Mouse (Mus musculus) central nervous system, embryonic 18 days (tissue): ENCODE results near the gene Dda1. TPM values are rescaled to one million over a fixed set of nuclear protein-coding genes. Genes with fewer than 3 reads are reported as not detected.

Source experiments
- polyA plus RNA-seq: library from polyadenylated mRNA; depleted of rRNA; stranded (reverse); fragments of >200 nt; gene quantifications from 2 replicates; pipeline ENCODE4 v1.2.3, GENCODE M21; 2012; rRNA removed

Gene Dda1
- 190 and 206 TPM in 2 replicates for polyA plus RNA-seq

DNA sequence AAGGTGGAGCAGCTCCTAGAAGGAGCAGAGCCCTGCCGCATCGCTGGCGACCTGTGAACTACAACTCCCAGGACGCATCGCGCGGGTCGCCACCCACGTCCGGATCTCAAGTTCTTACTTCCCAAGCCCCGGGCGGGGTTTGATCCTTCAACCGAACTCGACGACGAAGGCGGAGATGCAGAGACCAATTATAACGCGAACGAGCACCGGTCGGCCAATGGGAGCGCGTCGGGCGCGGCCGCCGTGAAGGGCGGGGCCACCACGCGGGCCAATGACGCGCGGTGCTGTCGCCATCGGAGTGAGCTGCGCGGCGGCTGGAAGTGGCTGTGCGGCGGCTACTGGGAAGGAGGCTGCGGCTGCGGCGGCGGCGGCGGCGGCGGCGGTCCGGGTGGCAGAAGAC is at the start of gene Dda1:
Gene Dda1 (plus strand): TSS at position 284 of the 400 bp plus-strand sequence.

DNA sequence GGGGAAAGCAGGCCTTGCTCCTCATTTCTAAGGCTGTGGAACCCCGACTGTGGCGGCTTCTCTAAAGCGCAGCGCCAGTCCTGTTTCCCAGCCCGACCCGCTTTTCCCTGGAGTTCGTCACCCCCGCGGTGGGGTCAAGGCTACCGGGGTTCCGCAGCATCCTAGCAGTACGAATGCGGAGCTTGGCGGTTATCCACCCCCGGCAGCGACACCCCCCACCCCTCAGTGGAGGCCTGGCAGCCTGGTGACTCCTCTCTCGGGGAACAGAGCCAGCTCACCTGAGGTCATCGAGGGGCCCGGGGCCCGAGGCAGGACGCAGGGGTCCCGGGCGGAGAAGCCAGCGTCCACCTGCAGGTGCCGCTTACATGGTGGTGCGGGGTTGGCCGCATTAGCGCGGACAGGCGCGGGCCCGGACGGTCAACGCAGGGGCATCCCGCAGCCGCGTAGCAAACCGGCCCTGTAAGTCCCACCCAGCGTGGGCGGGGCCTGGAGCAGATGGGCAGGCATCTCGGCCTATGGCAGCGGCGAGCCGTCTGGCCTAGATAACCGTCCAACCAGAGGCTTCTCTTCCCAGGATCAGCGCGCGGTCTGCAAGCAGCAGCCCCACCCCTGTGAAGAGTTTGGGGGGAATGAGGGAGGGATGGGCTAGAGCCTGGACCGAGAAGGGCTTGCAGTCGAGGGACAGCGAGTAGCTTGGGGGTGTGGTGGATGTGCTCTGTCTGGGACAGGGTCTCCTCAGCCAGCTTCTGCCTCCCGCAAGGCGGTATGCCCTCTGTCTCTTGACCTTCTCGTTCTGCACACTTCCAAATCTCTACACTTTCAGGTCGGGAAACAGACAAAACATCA is 5.6 kb upstream of the Dda1 start, which contains the start of gene Abhd8:
Gene Abhd8 (minus strand): TSS at position 468 of the 846 bp plus-strand sequence.

DNA sequence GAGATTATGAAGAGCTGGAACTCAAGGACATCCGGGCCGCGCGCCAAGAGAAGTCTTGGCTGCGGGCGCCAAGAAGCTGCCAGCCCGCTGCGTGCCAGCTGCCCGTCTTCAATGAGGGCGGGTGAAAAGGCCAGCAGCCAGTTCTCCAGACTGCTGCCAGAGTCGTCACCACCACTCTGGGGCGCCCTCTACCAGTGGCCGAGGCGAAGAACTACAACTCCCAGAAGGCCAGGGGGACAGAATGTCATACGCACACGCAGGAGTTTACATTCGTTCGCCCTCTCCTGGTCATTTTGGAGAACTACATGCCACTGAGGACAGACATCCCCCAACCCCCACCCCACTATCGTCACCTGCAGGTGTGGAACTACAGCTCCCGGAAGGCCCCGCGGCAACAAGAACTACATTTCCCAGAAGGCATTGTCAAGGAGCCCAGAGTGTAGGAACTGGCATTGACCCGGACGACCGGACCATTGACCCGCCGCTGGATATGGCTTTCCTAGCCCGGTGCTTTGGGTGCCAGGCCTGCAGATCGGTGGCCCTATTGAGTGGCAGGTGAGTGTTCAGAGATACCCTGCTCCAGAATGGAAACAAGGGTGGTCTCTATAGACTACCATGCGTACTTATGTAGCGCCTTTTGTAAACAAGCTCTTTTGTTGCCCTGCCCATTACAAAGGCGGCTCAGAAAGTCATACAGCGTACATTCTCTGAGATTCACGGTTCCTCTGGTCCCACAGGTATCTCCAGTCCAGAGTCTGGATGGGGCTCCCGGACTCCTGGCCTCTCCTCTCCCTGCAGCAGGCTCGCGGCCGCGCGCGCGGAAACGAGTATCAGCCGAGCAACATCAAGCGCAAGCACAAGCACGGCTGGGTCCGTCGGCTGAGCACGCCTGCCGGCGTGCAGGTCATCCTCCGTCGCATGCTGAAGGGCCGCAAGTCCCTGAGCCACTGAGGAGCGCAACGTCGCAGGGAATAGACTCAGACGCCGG is 4.2 kb upstream of the Dda1 start, which contains the start of gene Mrpl34:
Gene Mrpl34 (plus strand): TSS at position 447 of the 988 bp plus-strand sequence.

DNA sequence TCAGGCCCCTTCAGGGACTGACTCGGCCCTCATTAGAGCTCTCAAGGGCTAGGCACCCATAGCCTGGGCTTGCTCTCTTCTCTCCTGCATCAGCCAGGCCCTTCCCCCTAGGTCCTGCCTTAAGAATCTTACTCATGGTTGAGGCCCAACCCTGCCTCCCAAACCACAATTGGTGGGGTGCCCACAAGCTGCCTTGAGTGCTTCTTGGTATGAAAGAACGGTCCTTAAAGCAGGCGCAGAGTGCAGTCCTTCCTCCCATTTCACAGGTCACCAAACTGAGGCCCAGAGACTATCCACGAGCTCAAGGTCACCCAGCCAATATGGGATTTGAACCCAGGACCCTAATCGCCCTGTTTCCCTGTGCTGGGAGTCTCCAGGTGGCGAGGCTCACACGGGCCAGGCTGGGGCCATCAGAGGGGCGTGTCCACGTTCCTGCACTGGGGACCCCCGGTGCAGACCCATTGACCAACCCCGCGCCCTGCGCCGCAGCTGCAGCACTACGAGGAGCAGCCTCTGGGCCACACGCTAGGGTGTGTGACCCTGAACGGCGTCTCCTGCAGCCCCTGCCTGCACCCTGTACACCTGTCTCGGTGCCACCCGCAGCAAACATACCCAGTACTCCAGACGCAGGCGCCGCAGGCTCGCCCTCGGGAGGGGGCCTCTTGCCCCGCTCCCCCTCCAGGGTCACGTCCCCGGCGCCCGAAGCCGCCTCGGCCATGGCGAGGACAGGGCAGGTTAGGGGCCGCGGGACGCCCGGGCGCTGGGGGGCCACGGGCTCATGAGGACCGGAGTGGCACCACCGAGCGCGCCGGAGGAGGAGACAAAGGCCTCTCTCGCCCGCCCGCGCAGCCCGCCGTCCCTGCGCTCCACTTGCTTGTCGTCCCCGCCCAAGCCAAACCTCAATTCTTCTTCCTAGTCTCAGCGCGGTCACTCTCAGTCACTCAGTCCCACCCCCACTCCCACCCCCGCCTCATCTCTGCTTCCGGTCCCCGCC is 16.4 kb downstream of the Dda1 start, which contains the start of gene Ano8:
Gene Ano8 (minus strand): TSS at position 822 of the 994 bp plus-strand sequence.

DNA sequence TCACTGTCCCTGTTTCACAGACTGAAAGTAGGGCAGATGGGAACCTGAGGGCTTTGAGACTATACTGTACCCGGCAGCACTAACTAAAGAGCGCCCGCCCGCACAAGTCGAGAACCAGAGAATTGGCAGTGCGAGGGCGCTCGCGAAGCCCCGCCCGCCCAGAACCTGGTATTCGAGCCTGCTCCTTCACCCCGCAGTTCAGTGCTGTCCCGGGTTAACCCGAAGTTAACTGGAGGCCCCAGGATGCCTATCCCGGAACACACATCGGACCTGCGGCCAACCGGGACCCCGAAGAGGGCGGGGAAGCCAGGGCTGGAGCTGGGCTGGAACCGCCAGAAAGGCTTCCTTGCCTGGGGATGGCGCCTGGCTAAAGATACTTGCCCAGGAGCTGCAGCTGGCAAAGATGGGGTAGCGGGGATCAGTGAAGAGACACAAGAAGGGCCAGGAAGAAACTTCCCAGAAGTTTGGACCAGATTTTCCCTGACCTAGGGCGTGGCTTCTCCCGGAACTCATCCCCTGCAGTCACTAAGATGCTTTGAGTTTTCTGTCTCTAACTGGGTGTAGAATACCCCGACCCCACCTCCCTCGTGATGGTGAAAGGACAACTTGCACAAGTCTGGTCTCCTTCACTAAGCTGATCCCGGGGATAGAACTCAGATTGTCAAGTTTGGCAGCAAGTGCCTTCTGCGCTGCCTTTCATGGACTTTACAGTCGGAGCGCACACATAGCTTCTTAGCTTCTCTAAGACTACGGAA is 18.9 kb downstream of the Dda1 start, which contains the start of gene Gtpbp3:
Gene Gtpbp3 (plus strand): TSS at position 413 of the 755 bp plus-strand sequence.

DNA sequence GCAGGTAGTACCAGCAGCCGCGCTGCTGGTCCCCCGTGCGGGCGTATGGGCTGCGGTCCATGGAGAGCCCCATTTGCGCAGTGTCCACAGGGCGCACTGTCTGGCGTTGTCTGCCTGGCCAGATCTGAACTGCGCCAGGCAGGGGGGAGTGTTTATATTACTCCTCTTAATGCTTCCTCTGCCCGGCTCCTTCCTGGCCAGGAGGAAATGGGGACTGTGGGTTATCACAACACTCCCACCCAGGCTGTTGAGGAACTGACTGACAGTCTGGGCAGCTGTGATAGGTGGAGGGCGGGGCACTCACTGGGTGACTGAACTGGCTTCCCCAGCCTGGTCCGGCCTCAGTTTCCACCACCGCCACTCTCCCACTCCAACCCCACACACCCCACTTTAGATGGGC is 42.6 kb downstream of the Dda1 start, which contains the start of gene Plvap:
Gene Plvap (minus strand): TSS at position 109 of the 400 bp plus-strand sequence.

DNA sequence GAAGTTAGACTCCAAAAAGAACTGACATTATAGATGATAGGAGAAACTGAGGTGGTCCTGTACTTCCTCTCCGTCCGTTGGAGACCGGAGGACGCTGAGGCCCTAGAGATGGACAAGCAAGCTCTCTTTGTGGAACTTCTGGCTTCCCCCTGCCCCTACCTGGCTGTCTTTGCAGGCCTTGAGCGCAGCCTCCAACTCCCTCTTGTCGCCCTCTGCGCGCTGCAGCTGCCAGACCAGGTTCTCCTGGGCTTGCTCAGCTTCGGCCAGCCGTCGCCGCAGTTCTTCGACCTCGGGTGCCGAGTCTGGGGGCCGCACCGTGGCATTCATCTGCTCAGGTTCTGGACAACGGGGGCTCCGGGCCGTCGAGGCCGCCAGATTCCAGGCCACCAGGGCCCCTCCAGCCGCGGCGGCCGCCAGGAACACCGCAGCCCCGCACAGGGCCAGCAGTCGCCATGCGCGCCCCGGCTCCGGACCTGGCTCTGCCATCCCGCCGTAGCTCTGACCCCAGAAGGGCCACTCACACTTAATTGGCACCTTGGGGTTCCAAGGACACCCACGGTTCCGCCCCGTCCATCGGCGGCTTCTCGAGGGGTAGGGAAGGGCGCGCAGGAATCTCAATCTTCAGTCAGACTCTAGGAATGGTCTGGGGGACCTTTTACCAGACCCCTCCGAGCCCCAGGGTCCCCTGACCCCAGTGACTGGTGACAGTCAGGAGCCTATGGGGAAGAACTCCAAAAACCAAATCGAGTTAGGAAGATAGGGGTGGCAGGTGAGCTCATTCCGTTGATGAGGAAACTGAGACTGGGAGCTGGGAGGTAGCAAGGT is 56.4 kb downstream of the Dda1 start, which contains the start of gene Ccdc194:
Gene Ccdc194 (minus strand): TSS at position 486 of the 825 bp plus-strand sequence.

Other genes with a start within 250 kb of the Dda1 start
- 30.5 and 39.3 TPM in 2 replicates for gene Myo9b, start 196.5 kb upstream of the Dda1 start, polyA plus RNA-seq
- 33.6 and 34.4 TPM in 2 replicates for gene Haus8, start 196.3 kb upstream of the Dda1 start, polyA plus RNA-seq
- 189 and 196 TPM in 2 replicates for gene Use1, start 102.4 kb upstream of the Dda1 start, polyA plus RNA-seq
- 7.5 and 7.7 TPM in 2 replicates for gene Ocel1, start 97.9 kb upstream of the Dda1 start, polyA plus RNA-seq
- 45.7 and 51.9 TPM in 2 replicates for gene Nr2f6, start 87.2 kb upstream of the Dda1 start, polyA plus RNA-seq
- gene Ushbp1, start 73.4 kb upstream of the Dda1 start, polyA plus RNA-seq = 8.3 and 11.3 TPM in 2 replicates
- 97.3 and 104 TPM in 2 replicates for gene Babam1, start 72.3 kb upstream of the Dda1 start, polyA plus RNA-seq
- gene Ankle1, start 63.2 kb upstream of the Dda1 start, polyA plus RNA-seq = 8.1 and 8.3 TPM in 2 replicates
- 155 and 157 TPM in 2 replicates for gene Abhd8, start 5.5 kb upstream of the Dda1 start, polyA plus RNA-seq
- gene Mrpl34, start 4.2 kb upstream of the Dda1 start, polyA plus RNA-seq = 85.0 and 87.9 TPM in 2 replicates
- 123 and 129 TPM in 2 replicates for gene Ano8, start 16.8 kb downstream of the Dda1 start, polyA plus RNA-seq
- 26.4 and 27.6 TPM in 2 replicates for gene Gtpbp3, start 18.9 kb downstream of the Dda1 start, polyA plus RNA-seq
- 5.8 and 9.6 TPM in 2 replicates for gene Plvap, start 42.6 kb downstream of the Dda1 start, polyA plus RNA-seq
- gene Ccdc194, start 56.5 kb downstream of the Dda1 start, polyA plus RNA-seq = 0.12 and 0.76 TPM in 2 replicates
- gene Bst2, start 68.3 kb downstream of the Dda1 start, polyA plus RNA-seq = 23.7 and 32.4 TPM in 2 replicates
- gene Mvb12a, start 73.7 kb downstream of the Dda1 start, polyA plus RNA-seq = 83.5 and 85.0 TPM in 2 replicates
- 0.06 and 0.16 TPM in 2 replicates for gene Tmem221, start 89.7 kb downstream of the Dda1 start, polyA plus RNA-seq
- 0.04 TPM in 1 of 2 replicates, not detected in the other for gene Nxnl1, start 97.4 kb downstream of the Dda1 start, polyA plus RNA-seq
- gene Slc27a1, start 99.7 kb downstream of the Dda1 start, polyA plus RNA-seq = 125 and 129 TPM in 2 replicates
- gene Pgls, start 123.0 kb downstream of the Dda1 start, polyA plus RNA-seq = 81.8 and 92.2 TPM in 2 replicates
- gene Fam129c, start 128.4 kb downstream of the Dda1 start, polyA plus RNA-seq = 8.6 and 9.1 TPM in 2 replicates
- 164 and 174 TPM in 2 replicates for gene Colgalt1, start 141.8 kb downstream of the Dda1 start, polyA plus RNA-seq
- 123 and 130 TPM in 2 replicates for gene Unc13a, start 202.6 kb downstream of the Dda1 start, polyA plus RNA-seq
- 5.1 TPM in 2 replicates for gene Jak3, start 207.1 kb downstream of the Dda1 start, polyA plus RNA-seq
- 1.2 and 2.9 TPM in 2 replicates for gene Insl3, start 220.0 kb downstream of the Dda1 start, polyA plus RNA-seq
- gene B3gnt3, start 232.6 kb downstream of the Dda1 start, polyA plus RNA-seq = 0.54 and 0.59 TPM in 2 replicates